Mouse (Mus musculus): ENCODE measurements around the gene Ensa. TPM values are rescaled to one million over a fixed set of nuclear protein-coding genes. Genes with fewer than 3 reads are reported as not detected.
"Not testable (repeated sequence)": the region's sequence is repeated elsewhere in the genome, so short reads cannot be mapped to it uniquely, and the experiment has no call there.

Ensa gene
- total RNA-seq, 2 experiments from 2014 or later, result 135 to 145 TPM

- intact Hi-C loops (cut with DNase I), result no loop called here
- DNase-seq, result no peak
These were observed 37.3 kb downstream of the Ensa start for GRCm38 (mm10) chr3:95661945-95662715.

DNA sequence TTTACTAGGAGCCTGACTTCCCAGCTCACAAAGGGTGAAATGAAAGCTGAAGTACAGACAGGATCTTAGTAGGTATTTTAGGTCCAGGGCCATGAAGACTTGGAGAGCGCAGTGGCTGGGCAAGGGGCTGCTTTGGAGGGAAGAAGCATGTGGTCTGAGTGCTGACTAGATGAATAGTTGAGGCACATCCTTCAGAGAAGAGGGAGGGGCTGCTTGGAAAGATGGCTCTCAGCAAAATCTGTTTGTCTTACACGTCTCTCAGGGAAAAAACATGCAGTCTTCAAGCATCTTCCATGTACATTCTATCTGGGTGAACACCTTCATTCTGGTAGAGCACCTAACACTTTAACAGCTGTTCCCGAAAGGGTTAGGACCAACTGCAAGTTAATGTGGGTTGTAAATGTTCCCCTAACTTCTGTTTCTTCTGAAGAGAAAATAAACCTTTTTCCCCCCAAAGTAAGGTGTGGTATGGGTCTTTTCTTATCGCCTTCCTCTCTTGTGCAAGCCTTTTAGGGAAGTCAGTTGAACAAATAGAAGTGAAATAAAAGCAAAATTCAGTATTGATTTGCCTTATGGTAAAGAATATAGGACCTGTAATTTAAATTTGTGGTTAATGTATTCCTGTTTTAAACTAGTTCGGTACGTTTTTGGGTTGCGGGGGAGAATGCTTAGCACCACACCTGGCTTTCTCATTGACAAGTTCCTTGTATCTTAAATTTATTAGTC lies 38.1 kb downstream of the Ensa start:
- intact Hi-C loops (cut with DNase I), result no loop called here

DNA sequence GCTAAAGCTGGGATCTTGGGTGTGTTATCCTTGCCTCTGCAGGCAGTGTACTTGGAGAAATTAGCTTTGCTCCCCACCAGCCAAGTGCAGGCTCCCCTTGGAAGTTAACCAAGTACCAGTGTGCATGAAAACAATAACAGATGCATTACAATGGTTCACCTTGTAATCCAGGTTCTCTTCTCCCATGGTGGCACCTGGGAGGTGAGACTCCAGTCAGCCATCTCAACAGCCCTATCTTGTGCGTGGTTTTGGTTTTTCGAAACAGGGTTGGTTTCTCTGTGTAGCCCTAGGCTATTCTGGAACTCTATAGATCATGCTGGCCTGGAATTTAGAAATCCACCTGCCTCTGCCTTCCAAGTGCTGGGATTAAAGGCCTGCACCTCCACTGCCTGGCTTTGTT lies 38.7 kb downstream of the Ensa start:
- intact Hi-C loops (cut with DNase I), result no loop called here
- DNase-seq, result no peak

More for the DNA sequence above, 38.1 kb downstream of the Ensa start:
- DNase-seq, result no peak

GRCm38 (mm10) chr3:95663969-95664608 lies 39.3 kb downstream of the Ensa start:
- intact Hi-C loops (cut with DNase I), result no loop called here
- DNase-seq, result no peak

- no peak for DNase-seq
- intact Hi-C loops (cut with DNase I), result no loop called here
These were observed 40.2 kb downstream of the Ensa start for GRCm38 (mm10) chr3:95664940-95665352.

GRCm38 (mm10) chr3:95666124-95666844 lies 41.5 kb downstream of the Ensa start:
- intact Hi-C loops (cut with DNase I), result no loop called here
- no peak for DNase-seq

DNA sequence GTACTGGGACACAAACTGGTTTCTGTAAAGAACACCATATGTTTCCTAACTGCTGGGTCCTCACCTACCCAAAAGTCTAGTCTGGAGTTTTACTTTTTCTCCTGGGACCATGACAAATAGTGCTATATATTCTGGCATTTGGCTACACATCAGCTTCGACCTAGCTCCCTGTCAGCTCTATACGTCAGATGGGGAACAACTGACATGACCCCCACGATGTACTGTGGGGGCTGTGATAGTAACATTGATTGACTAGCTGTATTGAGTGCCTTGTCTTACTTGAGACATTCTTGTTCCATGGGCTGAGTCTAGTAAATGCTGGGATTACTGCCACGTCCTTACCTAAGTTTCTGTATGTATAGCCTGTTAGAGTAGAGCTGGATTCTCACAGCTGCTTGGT lies 42.7 kb downstream of the Ensa start:
- intact Hi-C loops (cut with DNase I), result no loop called here
- DNase-seq, result no peak

DNA sequence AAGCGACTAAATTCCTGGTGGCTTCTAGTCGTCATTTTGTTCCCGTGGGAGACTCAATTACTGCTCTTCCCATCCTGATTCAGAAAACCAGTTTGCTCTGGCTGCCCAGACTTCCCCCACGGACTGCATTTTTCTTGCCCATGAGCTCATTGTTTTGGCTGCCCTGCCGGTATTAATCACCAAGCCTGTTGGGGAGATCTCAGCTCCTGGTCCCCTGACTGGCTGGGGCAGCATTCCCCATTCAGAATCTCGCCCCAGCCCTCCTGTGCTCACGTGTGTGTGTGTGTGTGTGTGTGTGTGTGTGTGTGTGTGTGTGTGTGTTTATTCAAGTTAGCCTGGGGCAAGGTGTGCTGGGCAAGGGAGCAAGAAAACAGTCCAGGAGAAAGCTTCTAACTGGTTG lies 43.2 kb downstream of the Ensa start:
- intact Hi-C loops (cut with DNase I), result no loop called here
- no peak for DNase-seq

- DNase-seq, result no peak
- intact Hi-C loops (cut with DNase I), result no loop called here
These were observed 44.0 kb downstream of the Ensa start for GRCm38 (mm10) chr3:95668589-95669308.

DNA sequence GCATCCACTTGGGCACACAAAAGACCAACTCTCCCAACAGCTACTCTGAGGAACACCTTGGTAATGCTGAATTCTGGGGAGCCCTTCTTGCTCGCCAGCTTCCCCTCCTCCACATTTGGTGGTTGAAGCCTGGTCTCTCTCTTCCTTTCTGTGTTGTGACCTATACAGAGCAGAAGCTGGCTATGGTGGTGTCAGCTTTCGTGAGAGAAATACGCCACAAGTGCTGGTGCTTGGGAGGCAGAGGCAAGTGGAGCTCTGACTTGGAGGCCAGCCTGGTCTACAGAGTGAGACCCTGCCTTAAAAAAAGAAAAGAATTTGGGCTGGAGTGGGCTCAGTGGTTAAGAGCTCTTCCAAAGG lies 44.5 kb downstream of the Ensa start:
- intact Hi-C loops (cut with DNase I), result no loop called here
- DNase-seq, result no peak

GRCm38 (mm10) chr3:95670419-95670818 lies 45.6 kb downstream of the Ensa start:
- intact Hi-C loops (cut with DNase I); DNase-seq: not testable (repeated sequence)

- intact Hi-C loops (cut with DNase I), result no loop called here
- no peak for DNase-seq
These were observed 46.4 kb downstream of the Ensa start for GRCm38 (mm10) chr3:95671201-95671600.

DNA sequence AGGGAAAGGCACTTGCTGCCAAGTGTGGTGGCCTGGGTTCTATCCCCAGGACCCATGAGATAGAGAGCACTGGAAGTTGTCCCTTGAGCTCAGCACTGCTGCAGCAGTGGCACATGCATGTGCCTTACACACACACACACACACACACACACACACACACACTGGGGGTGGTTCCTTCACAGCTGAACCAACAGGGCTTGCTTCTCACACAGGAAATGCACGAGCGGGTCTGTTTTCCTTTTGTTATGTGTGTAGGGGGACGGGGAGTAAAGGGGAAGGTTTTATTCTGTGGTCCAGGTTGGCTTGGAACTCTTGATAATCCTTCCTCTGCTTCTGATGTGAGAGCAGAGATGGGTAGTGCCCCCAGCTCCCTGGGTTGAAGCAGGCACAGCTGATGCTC lies 47.7 kb downstream of the Ensa start:
- intact Hi-C loops (cut with DNase I), result no loop called here
- DNase-seq, result no peak

DNA sequence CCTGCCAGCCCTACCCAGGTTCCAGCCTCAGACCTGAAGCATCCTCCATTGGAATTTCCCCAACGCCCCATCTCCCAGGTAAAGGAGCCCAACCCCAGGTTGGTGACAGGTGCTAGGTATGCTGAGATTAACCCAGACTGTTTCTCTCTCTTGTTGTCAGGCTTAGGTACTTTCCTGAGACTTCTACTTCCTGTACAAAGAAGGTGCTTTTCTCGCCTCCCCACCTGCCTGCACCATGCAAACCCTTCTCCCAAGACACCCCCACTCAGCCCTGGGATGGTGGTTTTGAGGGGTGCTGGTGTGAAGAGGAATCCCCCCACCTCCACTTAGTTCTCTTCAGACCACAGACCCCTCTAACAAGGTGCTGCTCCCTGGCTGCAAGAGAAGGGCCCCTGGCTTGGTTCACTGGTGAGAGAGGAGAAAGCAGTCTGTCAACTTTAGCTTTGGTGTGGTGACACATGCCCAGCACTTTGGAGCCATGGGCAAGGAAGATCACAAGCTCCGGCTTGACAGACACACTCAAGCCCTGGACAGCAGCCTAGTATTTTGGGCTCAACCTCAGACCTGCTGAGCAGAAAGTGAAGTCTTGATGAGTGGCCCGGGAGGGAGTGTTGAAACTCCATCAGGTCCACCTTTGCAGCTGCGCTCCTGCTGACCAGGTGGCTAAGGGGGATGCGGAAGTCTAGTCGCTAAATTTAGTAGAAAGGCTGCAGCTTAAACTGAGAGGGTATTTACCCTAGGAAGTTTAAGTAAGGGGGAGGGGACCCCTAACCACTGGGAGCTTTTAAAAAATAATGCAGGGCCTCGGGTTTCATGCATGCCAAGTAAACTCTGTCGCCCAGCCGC lies 48.3 kb downstream of the Ensa start:
- DNase-seq, result no peak
- intact Hi-C loops (cut with DNase I), result no loop called here

GRCm38 (mm10) chr3:95673707-95674211 lies 49.0 kb downstream of the Ensa start:
- intact Hi-C loops (cut with DNase I), result no loop called here
- DNase-seq, result no peak

DNA sequence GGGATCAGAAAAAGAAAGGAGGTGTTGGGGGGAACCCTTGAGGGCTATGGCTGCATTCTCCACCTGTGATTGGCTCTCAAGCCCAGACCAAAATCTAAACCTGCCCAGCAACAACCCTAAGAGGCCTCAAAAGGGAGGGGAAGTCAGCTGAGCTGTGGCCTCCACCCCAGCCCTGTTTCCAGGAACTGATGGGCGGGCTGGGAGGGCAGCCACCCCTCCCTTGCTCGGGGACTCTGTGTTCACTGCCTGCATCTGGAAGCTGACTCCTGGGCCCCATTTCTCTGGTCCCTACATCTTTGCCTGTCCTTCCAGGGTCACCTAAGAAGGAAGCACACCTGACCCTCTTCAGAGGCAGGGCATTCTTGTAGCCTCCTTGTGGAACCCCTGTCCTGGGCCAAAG lies 49.4 kb downstream of the Ensa start:
- intact Hi-C loops (cut with DNase I), result no loop called here
- DNase-seq, result no peak

- DNase-seq, result no peak
- intact Hi-C loops (cut with DNase I), result no loop called here
These were observed 50.0 kb downstream of the Ensa start for GRCm38 (mm10) chr3:95674812-95675211.

GRCm38 (mm10) chr3:95675301-95676092 lies 50.7 kb downstream of the Ensa start:
- peak; percentile 62 for DNase-seq
- intact Hi-C loops (cut with DNase I), result no loop called here

All from left cerebral cortex, postnatal 4 days (tissue).